Mouse (Mus musculus) hindbrain, embryonic 12.5 days (tissue): ENCODE results near the gene Bves. TPM values are rescaled to one million over a fixed set of nuclear protein-coding genes. Genes with fewer than 3 reads are reported as not detected.

Experiments
- polyA plus RNA-seq: library from polyadenylated mRNA; unstranded; fragments of >200 nt; fragmentation: Nextera tagmentation; extraction: Ambion mirVana; gene quantifications from 2 replicates; pipeline ENCODE4 v1.2.1, GENCODE M21; 2016

Bves gene
- polyA plus RNA-seq, 1 experiment from 2014 or later: 2.7 TPM

Other genes with a start within 250 kb of the Bves start
- gene Popdc3, start 157.7 kb upstream of the Bves start, polyA plus RNA-seq: 0.92 and 1.1 TPM in 2 replicates
- gene Lin28b, start 150.6 kb downstream of the Bves start, polyA plus RNA-seq: 11.1 and 12.7 TPM in 2 replicates
- 22.0 and 23.1 TPM in 2 replicates for gene Hace1, start 242.1 kb downstream of the Bves start, polyA plus RNA-seq